Mouse (Mus musculus): ENCODE results near the gene Samhd1.

DNA sequence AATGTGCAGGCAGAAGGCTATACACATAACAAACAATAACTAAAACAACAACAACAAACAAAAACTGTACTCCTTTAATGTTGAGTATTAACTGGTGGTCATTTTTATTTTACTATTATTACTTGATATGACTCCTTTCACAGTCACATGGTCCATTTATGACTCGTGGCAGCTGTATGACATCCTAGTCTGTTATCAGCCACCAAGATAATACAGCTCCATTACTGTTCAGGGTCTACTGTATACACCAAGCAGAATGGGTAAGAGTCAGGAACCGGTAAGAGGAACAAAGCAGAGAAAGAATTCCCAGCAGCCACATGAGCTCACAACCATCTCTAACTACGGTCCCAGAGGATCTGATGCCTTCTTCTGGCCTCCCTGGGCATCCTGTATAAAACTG, 9.8 kb downstream of the Samhd1 start:
- TF ChIP-seq CTCF (IDR thresholded peaks at IDR 0.05) = no peak
- TF ChIP-seq EP300 (IDR thresholded peaks at IDR 0.05) = no peak

All from lung, postnatal 0 days (tissue).